Mouse (Mus musculus) kidney, postnatal 0 days (tissue): Measurements from ENCODE around the gene Slc30a4. TPM values are rescaled to one million over a fixed set of nuclear protein-coding genes. Genes with fewer than 3 reads are reported as not detected.
A peak's percentile ranks its signal among the peaks of the same experiment; 100 is the strongest.

ENCODE experiments used
- ATAC-seq: fragments of 200-750 bp; cut with Nextera tagmentation; replicated peaks from 2 replicates; pipeline ENCODE4 v1.8.0; 2017; ENCODE audit warnings: low read depth, moderate number of reproducible peaks, moderate TSS enrichment, moderate library complexity; ENCODE audit not compliant: low FRiP score
- DNase-seq: peaks from one replicate; pipeline ENCODE4 v3.0.0-alpha.2; 2016; ENCODE audit warnings: low spot score
- H3K27ac ChIP-seq: fragments of 300-500 bp; sonication (generic); 2 replicates; pipeline ENCODE4 v1.5.1; 2014; ENCODE audit warnings: mild to moderate bottlenecking
- H3K27me3 ChIP-seq: fragments of 300-500 bp; sonication (generic); 2 replicates; pipeline ENCODE4 v1.6.1; 2014; ENCODE audit warnings: low read length, mixed read lengths; ENCODE audit not compliant: insufficient read depth
- H3K36me3 ChIP-seq: fragments of 300-500 bp; sonication (generic); 2 replicates; pipeline ENCODE4 v1.6.1; 2014; ENCODE audit warnings: low read length, mixed read lengths; ENCODE audit not compliant: insufficient read depth
- H3K4me1 ChIP-seq: fragments of 300-500 bp; sonication (generic); replicated peaks from 2 replicates; pipeline ENCODE4 v1.6.1; 2014; ENCODE audit warnings: antibody characterized with exemption, low read length, mixed read lengths; ENCODE audit not compliant: insufficient read depth
- H3K4me2 ChIP-seq: fragments of 300-500 bp; sonication (generic); 2 replicates; pipeline ENCODE4 v1.6.1; 2014; ENCODE audit warnings: mild to moderate bottlenecking, low read length, moderate library complexity, mixed read lengths
- H3K4me3 ChIP-seq: fragments of 300-500 bp; sonication (generic); replicated peaks from 2 replicates; pipeline ENCODE4 v1.5.1; 2014; ENCODE audit warnings: low read depth, low read length
- H3K9ac ChIP-seq: fragments of 300-500 bp; sonication (generic); 2 replicates; pipeline ENCODE4 v1.6.1; 2014; ENCODE audit warnings: low read depth, low read length
- H3K9me3 ChIP-seq: fragments of 300-500 bp; sonication (generic); replicated peaks from 2 replicates; pipeline ENCODE4 v1.6.1; 2016; ENCODE audit warnings: low read length, inconsistent platforms, mixed read lengths
- CTCF ChIP-seq: IDR thresholded peaks from 2 replicates; pipeline ENCODE4 v1.5.1; 2016; ENCODE audit warnings: antibody characterized with exemption, low read depth, mild to moderate bottlenecking, moderate library complexity
- WGBS: fragments of 180-500 bp; shearing (Covaris S2); extraction: QIAGEN DNeasy Blood & Tissue Kit; methylation state at CpG from one replicate; pipeline ENCODE4 v1.1.7; 2014; 5-methylcytosine and 5-hydroxymethylcytosine counted together
- polyA plus RNA-seq: library from polyadenylated mRNA; unstranded; fragments of >200 nt; fragmentation: Nextera tagmentation; extraction: Ambion mirVana; gene quantifications from 2 replicates; pipeline ENCODE4 v1.2.1, GENCODE M21; 2015

The Slc30a4 gene
- polyA plus RNA-seq, 1 experiment from 2014 or later = 7.9 TPM

GRCm38 (mm10) chr2:122665973-122666875, 36.2 kb downstream of the Slc30a4 start:
- 25% methylated on average over 12 of the region's 12 CpGs for WGBS
- Histone ChIP-seq H3K4me3 (no peak overlapping the region), H3K36me3 (no peaks in the 10 kb centered on the region), H3K27ac (no peak overlapping the region), H3K27me3 (no peaks in the 10 kb centered on the region), H3K9me3 (no peaks in the 10 kb centered on the region), H3K9ac (no peak overlapping the region), H3K4me1 (no peaks in the 10 kb centered on the region), H3K4me2 (no peak overlapping the region)
- DNase-seq (peak; percentile 69), ATAC-seq (peak; percentile 65; the same call in 1 of the 2 replicates)
- peak; percentile 65 for TF ChIP-seq CTCF

GRCm38 (mm10) chr2:122665253-122665972, 37.0 kb downstream of the Slc30a4 start:
- Histone ChIP-seq H3K4me3 (no peak overlapping the region), H3K4me2 (no peak overlapping the region), H3K4me1 (no peaks in the 10 kb centered on the region), H3K9me3 (no peaks in the 10 kb centered on the region), H3K27ac (no peak overlapping the region), H3K9ac (no peak overlapping the region), H3K36me3 (no peaks in the 10 kb centered on the region), H3K27me3 (no peaks in the 10 kb centered on the region)
- TF ChIP-seq CTCF = no peak
- 43% methylated on average over 6 of the region's 6 CpGs for WGBS
- DNase-seq (no peak), ATAC-seq (no peak)

GRCm38 (mm10) chr2:122659825-122660224, 42.6 kb downstream of the Slc30a4 start:
- Histone ChIP-seq H3K9ac (no peak overlapping the region), H3K27me3 (no peaks in the 10 kb centered on the region), H3K9me3 (no peaks in the 10 kb centered on the region), H3K36me3 (no peaks in the 10 kb centered on the region), H3K4me2 (no peak overlapping the region), H3K4me1 (no peaks in the 10 kb centered on the region), H3K27ac (no peak overlapping the region), H3K4me3 (no peak overlapping the region)
- ATAC-seq = no peak
- no peak for DNase-seq
- no peak for TF ChIP-seq CTCF
- WGBS = 86% methylated on average over 7 of the region's 7 CpGs

- Histone ChIP-seq H3K4me1 (no peaks in the 10 kb centered on the region), H3K4me3 (no peak overlapping the region), H3K27ac (no peak overlapping the region), H3K36me3 (no peaks in the 10 kb centered on the region), H3K4me2 (no peak overlapping the region), H3K9ac (no peak overlapping the region), H3K9me3 (no peaks in the 10 kb centered on the region), H3K27me3 (no peaks in the 10 kb centered on the region)
- WGBS = 74% methylated on average over 11 of the region's 11 CpGs
- no peak for ATAC-seq
- DNase-seq = no peak
- no peak for TF ChIP-seq CTCF
These were observed 44.5 kb downstream of the Slc30a4 start for GRCm38 (mm10) chr2:122657707-122658524.

- no peak overlapping the region for H3K9ac ChIP-seq
- H3K27ac ChIP-seq = no peak overlapping the region
- DNase-seq = no peak
- H3K9me3 ChIP-seq = no peaks in the 10 kb centered on the region
- no peak for TF ChIP-seq CTCF
- WGBS = 87% methylated on average over 9 of the region's 9 CpGs
- no peak for ATAC-seq
- no peak overlapping the region for H3K4me2 ChIP-seq
- H3K27me3 ChIP-seq = no peaks in the 10 kb centered on the region
- no peaks in the 10 kb centered on the region for H3K36me3 ChIP-seq
- no peak overlapping the region for H3K4me3 ChIP-seq
- H3K4me1 ChIP-seq = no peaks in the 10 kb centered on the region
These were observed 45.7 kb downstream of the Slc30a4 start for GRCm38 (mm10) chr2:122656767-122657166.

- Histone ChIP-seq H3K36me3 (no peaks in the 10 kb centered on the region), H3K9ac (no peak overlapping the region), H3K4me2 (no peak overlapping the region), H3K4me3 (no peak overlapping the region), H3K27ac (no peak overlapping the region), H3K27me3 (no peaks in the 10 kb centered on the region), H3K9me3 (no peaks in the 10 kb centered on the region), H3K4me1 (no peaks in the 10 kb centered on the region)
- 49% methylated on average over 2 of the region's 2 CpGs for WGBS
- ATAC-seq = no peak
- TF ChIP-seq CTCF = no peak
- no peak for DNase-seq
These were observed 46.4 kb downstream of the Slc30a4 start for GRCm38 (mm10) chr2:122656052-122656451.
